Mouse (Mus musculus) layer of hippocampus, postnatal 36 days (tissue): ENCODE results near the gene Ccdc155. TPM values are rescaled to one million over a fixed set of nuclear protein-coding genes. Genes with fewer than 3 reads are reported as not detected.
"Not testable (repeated sequence)": the region's sequence is repeated elsewhere in the genome, so short reads cannot be mapped to it uniquely, and the experiment has no call there.

Experiments used
- DNase-seq, 2 experiments: peaks; one replicate each; pipeline ENCODE4 v3.0.0; 2022
- total RNA-seq, 2 experiments: library from RNA; stranded (reverse); gene quantifications; 2 replicates each; pipeline ENCODE4 v1.2.3; 2021

Gene Ccdc155
- total RNA-seq, 2 experiments from 2014 or later = 2.0 to 3.3 TPM

DNA sequence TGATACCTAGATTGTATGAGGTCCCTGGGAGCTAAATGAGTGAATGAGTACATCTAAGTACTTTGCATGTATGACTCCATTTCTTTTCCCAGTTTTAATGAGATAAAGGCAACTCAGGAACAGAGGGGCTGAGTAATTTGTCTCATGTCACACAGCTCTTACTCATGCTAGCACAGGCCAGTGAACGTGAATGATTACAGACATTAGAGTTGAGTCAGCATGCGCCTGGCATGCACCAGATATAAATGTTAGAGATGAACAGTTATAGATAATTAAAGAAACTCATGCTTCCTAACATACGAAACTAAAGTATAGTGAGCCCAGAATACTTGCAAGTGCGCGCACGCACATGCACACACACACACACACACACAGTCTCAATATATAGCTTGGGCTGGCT, 14.5 kb downstream of the Ccdc155 start:
- DNase-seq = no peak

DNA sequence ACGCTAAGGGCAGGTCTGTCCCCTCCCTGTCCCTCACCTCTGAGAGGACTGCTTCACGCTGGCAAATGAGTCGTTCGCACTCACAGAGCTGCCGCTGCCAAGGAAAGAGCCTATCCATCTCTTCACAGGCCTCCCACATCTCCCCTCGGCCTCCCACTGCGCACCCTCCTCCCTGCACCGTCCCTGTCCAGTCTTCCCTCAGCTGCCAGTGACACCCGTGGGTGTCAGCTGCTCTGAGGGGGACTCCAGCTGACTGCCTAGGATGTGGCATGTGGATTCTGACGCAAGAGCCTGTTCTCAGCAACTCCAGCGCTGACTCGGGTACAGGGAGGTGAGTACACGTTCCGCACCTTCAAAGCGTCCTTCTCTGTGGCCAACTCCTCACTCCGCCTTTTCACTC, 15.1 kb downstream of the Ccdc155 start:
- DNase-seq = no peak

DNA sequence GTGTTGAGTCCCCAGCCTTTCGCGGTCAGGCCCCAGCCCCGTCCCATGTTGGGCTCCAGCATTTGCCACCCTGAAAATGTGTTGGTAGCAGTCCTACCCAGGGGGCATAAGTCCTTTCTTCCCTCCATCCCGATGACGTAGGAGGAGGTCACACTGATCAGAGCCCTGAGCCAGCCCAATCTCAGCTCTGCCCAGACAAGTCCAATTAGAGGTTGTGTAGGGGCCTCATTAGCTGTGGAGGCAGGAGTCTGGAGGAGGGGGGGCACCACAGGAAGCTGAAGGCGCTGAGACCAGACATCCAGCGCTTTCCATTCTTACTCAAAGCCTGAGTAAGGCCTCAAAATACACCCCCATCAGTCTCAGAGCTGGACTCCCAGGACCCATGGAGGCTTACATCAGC, 18.8 kb downstream of the Ccdc155 start:
- no peak for DNase-seq

DNA sequence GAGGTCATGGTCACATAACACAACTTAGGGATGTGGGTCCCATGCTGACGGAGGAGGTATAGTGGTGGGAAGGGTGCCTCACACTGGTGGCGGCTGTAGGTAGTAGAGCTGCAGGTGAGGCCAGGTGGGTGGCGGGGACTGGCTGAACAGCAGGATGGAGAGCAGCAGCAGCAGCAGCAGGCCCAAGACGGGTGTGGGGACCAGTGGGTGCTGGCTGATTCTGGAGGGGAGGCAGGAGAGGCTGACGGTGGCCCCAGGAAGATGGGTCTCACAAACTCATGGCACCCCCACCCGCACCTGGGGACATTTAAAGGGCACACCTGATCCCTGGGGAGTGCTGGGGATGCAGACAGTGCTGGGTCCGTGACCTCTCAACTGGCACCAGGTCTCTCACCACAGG, 21.0 kb downstream of the Ccdc155 start:
- no peak for DNase-seq

DNA sequence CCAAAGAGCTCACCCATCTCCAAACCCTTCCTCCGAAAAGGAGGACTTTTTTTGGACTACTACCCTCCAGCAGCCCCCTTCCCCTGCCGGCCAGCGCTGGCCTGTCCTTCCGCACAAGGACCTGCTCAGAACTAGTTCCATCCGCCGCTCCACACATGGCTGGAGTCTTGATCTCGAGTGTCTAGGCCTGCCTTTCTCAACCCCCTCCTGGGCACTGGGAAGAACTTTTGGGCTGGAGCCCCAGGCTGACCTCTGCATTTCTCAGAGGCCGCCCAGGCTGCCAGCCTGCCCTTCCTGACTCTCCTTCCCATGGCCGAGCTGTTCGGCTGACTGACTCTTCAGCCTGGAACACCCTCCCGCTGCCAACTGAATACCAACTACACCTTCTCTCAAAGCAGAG, 22.1 kb downstream of the Ccdc155 start:
- no peak for DNase-seq

DNA sequence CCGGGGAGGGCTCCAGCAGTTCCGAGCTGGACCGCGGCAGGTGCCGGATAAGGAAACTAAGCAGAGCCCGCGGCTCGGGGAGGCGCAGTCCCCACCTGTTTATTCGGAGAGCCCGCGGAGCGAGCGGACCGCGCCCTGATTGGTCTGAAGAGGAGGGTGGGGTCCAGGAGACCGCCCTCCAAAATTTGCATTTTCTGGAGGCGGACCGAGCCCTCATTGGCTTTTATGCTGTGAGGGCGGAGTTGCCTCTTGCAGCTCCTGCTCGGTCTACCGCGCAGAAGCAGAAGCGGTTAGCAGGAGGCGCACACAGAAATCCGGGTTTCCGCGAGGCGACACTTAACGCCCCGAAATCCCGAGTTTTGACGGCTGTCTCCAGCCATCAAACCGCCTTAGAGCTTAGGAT, 22.5 kb downstream of the Ccdc155 start:
- DNase-seq = peak; percentile 84 to 85

DNA sequence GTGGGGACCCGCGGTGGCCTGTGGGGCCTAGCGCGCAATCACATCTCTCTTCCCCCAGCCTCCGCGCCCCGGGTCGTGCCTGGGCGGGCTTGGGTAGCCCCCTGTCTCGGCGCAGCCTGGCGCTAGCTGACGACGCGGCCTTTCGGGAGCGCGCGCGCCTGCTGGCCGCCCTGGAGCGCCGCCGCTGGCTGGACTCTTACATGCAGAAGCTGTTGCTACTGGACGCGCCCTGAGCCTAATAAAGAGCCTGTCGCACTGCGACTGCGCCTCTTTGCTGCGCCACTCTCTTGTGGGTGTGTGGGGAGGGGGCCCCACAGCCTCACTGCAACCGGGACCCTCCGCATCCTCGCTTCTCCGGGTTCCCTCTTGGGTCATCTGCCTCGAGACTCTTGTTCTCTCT, 23.2 kb downstream of the Ccdc155 start:
- DNase-seq = no peak

DNA sequence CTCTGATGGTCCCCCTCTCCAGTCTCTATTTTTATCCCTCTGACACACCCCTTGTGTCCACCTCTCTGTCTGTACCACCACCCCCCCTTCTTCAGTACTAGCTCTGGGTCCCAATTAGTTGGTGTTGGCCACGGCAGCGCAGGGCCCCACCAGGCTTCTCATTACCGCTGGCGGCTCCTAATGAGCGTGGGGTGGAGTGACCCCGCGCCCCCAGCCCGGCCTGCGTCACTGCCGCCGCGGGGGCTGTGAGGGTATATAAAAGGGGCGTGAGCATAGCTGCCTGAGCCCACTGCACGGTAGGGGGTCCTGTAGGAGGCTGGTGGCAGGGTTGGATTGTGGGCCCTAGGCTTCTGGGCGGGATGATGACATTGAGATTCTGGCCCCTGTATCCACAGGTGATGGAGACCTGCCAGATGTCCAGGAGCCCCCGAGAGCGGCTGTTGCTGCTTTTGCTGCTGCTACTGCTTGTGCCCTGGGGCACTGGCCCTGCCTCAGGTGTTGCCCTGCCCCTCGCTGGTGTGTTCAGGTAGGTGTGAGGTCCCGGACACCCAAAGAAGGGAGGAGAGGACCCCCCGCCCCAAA, 23.7 kb downstream of the Ccdc155 start, which contains the start of gene Pth2:
Gene Pth2 (plus strand): TSS at position 100 of the 582 bp plus-strand sequence.
- no peak for DNase-seq

DNA sequence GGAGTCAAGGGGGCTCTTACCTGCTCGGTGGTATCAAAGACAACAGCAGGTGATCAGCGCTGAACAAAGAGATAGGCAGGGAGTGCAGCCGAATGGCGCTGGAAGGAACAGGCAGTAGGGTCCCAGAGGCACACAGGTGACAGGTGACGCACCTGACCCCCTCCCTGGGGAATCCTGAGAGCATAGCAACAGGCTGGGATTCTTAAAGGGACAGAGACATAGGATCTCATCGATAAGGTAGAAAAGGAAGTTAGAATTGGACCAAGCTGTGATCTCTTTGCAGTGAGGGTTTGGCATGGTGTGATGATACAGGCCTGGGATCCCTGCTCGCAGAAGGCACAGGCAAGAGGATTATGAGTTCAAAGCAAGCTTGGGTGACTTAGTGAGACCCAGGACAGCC, 25.2 kb downstream of the Ccdc155 start, which contains the start of gene Gfy:
Gene Gfy (minus strand): TSS at position 101 of the 400 bp plus-strand sequence.
- no peak for DNase-seq

DNA sequence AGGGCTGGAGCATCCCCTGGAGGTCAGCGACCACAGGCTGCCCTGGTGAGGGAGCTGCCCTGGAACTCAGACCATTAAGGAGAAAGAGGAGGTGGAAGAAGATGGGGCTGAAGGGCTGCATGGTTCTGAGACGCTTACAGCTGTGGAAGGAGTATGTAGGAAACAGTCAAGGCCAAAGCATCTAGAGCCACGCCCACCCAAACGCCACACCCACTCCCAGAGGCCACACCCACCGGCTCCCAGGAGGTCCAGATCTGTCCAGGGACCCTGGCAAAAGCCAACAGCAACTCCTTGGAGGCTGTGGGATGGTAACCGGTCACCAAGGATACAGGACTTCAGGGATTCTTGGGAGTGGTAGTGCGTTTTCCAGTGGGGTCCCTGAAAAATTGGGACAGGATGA, 26.1 kb downstream of the Ccdc155 start:
- DNase-seq = no peak

DNA sequence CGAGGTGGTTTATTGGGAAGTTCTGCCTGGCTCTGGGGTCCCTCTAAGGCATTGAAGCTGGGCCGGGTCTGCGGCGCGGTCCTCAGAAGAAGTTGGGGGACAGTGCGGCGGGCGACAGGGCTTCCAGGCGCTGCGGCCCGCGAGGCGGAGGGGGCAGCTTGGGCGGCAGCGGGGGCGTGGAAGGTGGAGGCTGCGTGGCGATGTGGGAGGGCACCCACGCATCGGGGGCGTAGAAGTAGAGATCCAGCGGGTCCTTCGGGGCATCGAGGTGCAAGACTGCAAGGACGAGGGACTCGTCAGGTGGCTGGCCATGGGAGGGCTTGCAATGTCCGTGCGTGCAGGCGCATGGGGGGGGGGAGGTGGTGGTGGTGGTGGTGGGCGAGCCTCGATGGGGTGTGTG, 28.3 kb downstream of the Ccdc155 start:
- DNase-seq = peak in 1 of 2 experiments; percentile 40

DNA sequence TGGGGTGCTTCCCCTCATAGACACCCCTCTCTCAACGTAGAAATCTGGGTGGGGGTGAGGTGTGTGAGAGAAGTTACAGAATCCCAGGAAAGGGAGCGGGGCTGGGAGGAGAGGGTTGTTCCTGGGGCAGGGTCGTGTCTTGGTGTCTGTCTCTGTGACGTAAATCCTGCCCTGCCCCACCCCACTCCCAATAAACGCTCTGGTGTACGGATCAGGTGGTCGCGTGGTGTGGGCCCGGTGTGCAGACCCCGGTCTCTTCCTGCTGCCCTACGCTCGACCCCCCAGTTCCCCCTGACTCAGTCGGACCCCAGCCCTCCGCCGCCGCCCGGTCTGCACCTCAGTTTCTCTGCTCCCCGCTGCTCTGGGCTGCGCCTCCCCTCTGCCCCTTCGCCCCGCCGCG, 28.8 kb downstream of the Ccdc155 start:
- no peak for DNase-seq

DNA sequence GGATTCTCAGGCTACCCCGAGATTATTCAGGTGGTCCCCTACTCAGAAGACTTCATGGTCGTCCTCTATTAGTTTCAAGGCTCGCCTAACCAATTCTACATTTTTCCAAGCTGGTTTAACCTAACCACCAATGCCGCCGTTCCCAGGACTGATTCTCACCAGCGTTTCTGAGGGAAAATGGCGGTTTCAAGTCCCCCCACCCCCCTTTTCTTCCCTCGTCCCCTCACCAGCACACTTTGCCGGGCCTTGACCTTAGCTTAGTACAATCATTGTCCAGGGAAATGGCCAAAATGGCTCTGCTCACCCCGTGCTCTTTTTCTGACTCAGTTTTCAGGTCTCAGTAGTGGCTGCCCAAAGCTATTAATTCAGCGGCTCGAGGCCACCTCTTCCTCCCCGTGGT, 29.3 kb downstream of the Ccdc155 start:
- no peak for DNase-seq

DNA sequence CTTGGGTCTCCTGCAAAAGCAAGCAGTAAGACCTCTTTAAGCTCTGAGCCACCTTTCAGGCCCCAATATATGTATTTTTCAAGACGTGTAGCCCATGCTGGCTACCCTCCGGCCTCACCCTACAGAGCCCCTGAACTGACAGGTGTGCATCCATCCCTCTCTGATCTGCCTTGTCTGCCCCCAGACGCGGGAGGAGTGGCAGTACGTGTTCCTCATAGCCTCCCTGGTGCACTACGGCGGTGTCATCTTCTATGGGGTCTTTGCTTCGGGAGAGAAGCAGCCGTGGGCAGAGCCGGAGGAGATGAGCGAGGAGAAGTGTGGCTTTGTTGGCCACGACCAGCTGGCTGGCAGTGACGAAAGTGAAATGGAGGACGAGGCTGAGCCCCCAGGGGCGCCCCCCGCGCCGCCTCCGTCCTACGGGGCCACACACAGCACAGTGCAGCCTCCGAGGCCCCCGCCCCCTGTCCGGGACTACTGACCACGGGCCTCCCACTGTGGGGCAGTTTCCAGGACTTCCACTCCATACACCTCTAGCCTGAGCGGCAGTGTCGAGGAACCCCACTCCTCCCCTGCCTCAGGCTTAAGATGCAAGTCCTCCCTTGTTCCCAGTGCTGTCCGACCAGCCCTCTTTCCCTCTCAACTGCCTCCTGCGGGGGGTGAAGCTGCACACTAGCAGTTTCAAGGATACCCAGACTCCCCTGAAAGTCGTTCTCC, 30.0 kb downstream of the Ccdc155 start:
- DNase-seq = no peak

DNA sequence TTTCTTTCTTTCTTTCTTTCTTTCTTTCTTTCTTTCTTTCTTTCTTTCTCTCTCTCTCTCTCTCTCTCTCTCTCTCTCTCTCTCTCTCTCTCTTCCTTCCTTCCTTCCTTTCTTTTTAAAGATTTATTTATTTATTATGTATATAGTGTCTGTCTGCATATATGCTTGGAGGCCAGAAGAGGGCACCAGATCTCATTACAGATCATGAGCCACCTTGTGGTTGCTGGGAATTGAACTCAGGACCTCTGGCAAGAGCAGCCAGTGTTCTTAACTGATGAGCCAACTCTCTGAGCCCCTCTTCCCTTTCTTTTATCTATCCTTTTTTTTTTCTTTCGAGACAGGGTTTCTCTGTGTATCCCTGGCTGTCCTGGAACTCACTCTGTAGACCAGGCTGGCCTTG, 30.9 kb downstream of the Ccdc155 start:
- DNase-seq = not testable (repeated sequence)

DNA sequence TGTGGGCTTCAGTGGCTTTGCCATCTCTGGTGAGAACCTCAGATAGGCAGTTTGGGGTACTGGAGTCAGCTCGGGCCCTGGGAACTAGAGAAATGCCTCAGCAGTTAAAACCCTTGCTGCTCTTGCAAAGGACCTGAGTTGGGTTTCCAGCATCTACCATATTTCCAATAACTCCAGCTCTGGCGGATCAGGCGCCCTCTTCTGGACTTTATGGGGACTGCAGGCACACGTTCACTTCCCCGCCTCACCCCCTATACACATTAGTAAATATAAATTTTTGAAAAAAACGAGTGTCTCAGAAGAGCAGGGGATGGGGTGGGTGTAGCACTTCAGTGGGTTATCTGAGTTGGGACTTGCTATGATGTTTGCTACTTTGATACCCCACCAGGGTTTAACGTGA, 31.7 kb downstream of the Ccdc155 start:
- no peak for DNase-seq

DNA sequence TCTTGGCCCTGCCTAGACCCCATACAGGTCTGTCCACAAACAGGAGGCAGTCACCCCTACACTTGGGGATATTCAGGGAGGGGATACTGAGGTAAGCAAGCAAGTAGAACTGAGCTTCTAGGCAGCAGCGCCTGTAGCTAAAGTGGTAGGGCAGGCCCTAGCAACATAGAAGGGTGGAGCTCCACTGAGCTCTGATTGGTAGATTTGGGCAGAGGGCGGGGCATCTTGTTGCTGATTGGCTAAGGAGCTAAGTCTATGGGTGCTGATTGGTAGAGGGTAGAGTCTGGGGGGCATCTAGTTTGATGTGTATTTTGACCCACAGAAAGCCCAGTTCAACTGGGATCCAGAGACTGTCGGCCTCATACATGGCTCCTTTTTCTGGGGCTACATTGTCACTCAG, 35.2 kb downstream of the Ccdc155 start:
- DNase-seq = peak in 1 of 2 experiments; percentile 64

DNA sequence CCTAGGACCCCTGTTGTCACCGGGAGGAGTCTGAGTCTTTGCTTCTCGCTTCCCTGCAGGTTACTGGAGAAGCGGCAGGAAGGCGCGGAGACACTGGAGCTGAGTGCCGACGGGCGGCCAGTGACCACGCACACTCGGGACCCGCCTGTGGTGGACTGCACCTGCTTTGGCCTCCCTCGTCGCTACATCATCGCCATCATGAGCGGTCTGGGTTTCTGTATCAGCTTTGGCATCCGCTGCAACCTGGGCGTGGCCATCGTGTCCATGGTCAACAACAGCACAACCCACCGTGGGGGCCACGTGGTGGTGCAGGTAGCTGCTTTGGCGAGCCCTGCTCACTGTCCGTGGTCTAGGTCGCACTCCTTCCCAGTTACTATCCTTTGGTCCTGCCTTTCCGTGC, 36.0 kb downstream of the Ccdc155 start:
- DNase-seq = no peak

DNA sequence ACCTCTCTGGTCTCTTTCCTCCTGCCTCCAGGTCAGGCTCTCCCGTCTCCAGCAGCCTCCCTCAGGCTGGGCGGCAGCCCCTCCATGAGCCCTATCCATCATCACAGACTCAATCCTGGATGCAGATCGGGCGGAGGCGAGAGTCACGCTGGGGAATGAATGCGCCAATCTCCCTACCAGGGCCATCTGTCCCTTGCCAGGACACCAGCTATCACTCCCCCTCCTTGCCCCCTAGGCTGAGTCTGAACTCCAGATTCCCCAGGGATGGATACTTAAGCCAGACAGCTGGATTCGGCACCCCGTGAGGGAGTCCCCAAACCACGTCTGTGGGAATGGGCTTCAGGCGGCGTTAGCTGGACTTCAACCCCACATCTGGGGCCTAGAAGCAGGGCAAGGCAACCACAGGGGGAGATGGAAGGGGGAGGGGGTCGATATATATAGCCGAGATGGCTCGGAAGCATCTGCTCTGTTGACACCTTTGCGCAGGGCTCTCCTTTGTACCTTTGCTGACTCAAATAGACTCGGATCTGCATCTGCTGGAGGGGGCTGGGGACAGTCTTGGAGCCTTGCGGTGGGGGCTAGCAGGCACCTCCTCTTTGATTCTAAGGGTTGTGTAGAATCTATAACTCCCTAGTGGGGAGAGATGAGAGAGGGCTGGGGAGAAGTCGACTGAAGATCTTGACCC, 36.8 kb downstream of the Ccdc155 start:
- DNase-seq = peak in 1 of 2 experiments; percentile 72

DNA sequence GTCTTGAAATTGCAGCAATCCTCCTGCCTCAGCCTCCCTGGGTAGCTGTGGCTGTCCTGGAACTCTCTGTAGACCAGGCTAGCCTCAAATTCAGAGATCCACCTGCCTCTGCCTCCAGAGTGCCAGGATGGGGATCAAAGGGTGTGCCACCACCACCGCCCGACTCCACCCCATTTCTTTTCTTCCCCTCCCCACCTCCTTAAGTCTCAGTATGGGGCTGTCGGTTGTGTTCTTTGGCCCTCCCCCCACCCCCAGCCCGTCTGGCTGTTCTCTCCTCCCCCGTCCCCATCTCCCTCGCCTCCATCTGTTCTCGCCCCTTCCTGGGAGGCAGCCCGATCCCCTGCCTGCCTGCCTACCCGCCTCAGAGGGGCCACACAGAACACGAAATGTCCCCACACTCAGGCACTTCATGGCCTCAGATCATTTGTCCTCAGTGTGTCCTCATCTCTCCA, 37.7 kb downstream of the Ccdc155 start:
- DNase-seq = peak in 1 of 2 experiments; percentile 71

DNA sequence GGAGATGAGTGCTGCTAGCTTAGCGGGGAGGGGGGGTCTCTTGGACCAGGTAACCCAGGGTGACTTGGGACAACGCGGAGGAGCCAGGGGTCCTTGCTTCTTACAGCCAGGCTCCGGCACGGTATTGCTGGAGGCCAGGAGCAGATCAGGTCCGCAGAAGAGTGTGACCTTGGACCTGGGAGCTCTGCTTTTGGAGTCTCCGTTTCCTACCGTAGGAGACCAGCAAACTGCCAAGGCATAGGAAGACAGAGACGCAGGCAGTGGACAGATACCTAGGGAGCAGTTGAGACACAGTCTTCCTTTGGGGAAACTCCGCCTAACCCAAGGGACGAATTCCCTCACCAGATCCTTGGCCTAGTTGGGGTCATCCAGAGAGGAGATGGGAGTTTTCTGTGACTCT, 39.0 kb downstream of the Ccdc155 start:
- DNase-seq = no peak

DNA sequence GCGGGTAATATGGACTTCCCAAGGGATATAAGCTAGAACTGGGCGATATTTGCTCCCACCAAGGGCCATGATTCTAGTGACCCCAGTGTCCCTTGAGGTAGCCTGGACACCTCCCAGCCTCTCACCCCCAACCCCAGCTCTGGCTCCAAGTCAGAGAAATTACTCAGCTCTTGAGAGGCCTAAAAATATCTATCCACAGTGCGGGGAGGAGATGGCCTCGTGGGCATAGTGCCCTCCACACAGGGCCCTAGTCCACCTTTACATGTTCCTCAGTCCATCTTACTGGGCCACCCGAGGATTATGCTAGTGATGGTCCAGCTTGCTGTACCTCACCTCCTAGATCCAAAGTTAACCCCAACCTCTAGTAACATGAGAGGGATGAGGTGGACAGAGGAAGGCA, 39.9 kb downstream of the Ccdc155 start:
- DNase-seq = no peak

DNA sequence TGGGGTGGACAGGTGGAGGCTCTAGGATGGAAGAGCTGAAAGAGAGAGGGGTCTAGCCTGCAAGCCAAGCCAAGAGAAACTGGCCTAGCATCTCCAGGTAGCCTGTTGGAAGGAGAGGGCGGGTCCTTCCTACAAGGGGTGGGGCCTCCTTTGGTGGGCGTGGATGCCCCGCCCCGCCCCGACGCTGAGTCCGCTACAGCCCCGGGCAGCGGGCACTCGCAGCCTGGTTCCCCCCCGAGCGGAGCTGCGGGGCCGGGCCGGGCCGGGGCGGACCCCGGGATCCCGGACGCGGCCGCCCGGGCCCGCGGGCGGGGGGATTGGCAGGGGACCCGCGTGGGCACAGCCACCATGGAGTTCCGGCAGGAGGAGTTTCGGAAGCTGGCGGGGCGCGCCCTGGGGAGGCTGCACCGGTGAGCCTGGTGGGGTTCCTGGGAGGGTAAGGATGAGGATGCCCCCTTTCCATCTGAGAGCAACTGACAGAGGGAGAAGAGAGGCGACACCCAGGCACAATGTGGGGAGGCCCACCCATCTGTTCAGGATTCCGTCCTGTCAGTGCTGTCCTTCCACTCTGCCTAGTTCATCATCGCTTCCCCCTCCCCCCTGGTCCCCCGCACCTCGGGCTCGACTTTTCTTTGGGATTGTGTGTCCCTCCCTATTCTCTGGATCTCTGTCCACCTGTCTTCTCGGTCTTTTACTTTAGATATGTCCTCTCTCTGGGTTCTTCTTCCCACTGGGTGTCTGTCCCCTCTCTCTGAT, 40.8 kb downstream of the Ccdc155 start, which contains the start of gene Slc17a7:
Gene Slc17a7 (plus strand): TSS at position 215 of the 756 bp plus-strand sequence.
- DNase-seq = peak; percentile 68 to 73
